Mouse (Mus musculus) intestine, postnatal 0 days (tissue): ENCODE results near the gene Fryl. TPM values are rescaled to one million over a fixed set of nuclear protein-coding genes. Genes with fewer than 3 reads are reported as not detected.

ENCODE experiments used
- ATAC-seq: fragments of 200-750 bp; cut with Nextera tagmentation; 2 replicates; pipeline ENCODE4 v1.8.0; 2017; ENCODE audit warnings: mild to moderate bottlenecking, moderate TSS enrichment, moderate library complexity
- H3K27ac ChIP-seq: fragments of 300-500 bp; sonication (generic); 2 replicates; pipeline ENCODE4 v1.5.1; 2014; ENCODE audit warnings: mild to moderate bottlenecking, low read depth, low read length, moderate library complexity
- H3K27me3 ChIP-seq: fragments of 300-500 bp; sonication (generic); replicated peaks from 2 replicates; pipeline ENCODE4 v1.6.1; 2014; ENCODE audit warnings: low read length, mixed read lengths; ENCODE audit not compliant: control insufficient read depth, insufficient read depth
- H3K36me3 ChIP-seq: fragments of 300-500 bp; sonication (generic); 2 replicates; pipeline ENCODE4 v1.6.1; 2014; ENCODE audit warnings: mild to moderate bottlenecking, moderate library complexity; ENCODE audit not compliant: control insufficient read depth, insufficient read depth
- H3K4me1 ChIP-seq: fragments of 300-500 bp; sonication (generic); replicated peaks from 2 replicates; pipeline ENCODE4 v1.6.1; 2014; ENCODE audit warnings: antibody characterized with exemption, low read length, mixed read lengths; ENCODE audit not compliant: control insufficient read depth, insufficient read depth
- H3K4me2 ChIP-seq: fragments of 300-500 bp; sonication (generic); replicated peaks from 2 replicates; pipeline ENCODE4 v1.6.1; 2014; ENCODE audit warnings: low read depth, mild to moderate bottlenecking, moderate library complexity
- H3K4me3 ChIP-seq: fragments of 300-500 bp; sonication (generic); 2 replicates; pipeline ENCODE4 v1.5.1; 2014; ENCODE audit warnings: low read depth, low read length
- H3K9ac ChIP-seq: fragments of 300-500 bp; sonication (generic); 2 replicates; pipeline ENCODE4 v1.6.1; 2014; ENCODE audit warnings: mild to moderate bottlenecking, low read depth, low read length
- H3K9me3 ChIP-seq: fragments of 300-500 bp; sonication (generic); 2 replicates; pipeline ENCODE4 v1.6.1; 2016; ENCODE audit warnings: mixed run types; ENCODE audit not compliant: control insufficient read depth
- CTCF ChIP-seq: sonication (generic); IDR thresholded peaks from 2 replicates; pipeline ENCODE4 v1.5.1; 2016; ENCODE audit warnings: low read depth, mild to moderate bottlenecking, control low read depth, antibody characterized with exemption, moderate library complexity
- WGBS: fragments of 180-500 bp; shearing (Covaris S2); extraction: QIAGEN DNeasy Blood & Tissue Kit; methylation state at CpG from one replicate; pipeline ENCODE4 v1.1.7; 2014; 5-methylcytosine and 5-hydroxymethylcytosine counted together
- polyA plus RNA-seq: library from polyadenylated mRNA; unstranded; fragments of >200 nt; fragmentation: Nextera tagmentation; extraction: Ambion mirVana; gene quantifications from 2 replicates; pipeline ENCODE4 v1.2.1, GENCODE M21; 2015

The Fryl gene
- polyA plus RNA-seq, 1 experiment from 2014 or later, result 28.2 TPM

GRCm38 (mm10) chr5:73230171-73230570 lies 26.2 kb downstream of the Fryl start:
- Histone ChIP-seq H3K9me3 (no peaks in the 10 kb centered on the region), H3K27ac (peak overlapping the region; percentile 35; the same call in 1 of the 2 replicates), H3K27me3 (no peaks in the 10 kb centered on the region), H3K4me3 (no peak overlapping the region), H3K4me2 (no peak overlapping the region), H3K4me1 (peaks cover 3% of the 10 kb centered on the region), H3K36me3 (no peaks in the 10 kb centered on the region), H3K9ac (no peak overlapping the region)
- 66% methylated on average over 4 of the region's 4 CpGs for WGBS
- no peak for TF ChIP-seq CTCF
- ATAC-seq, result no peak

DNA sequence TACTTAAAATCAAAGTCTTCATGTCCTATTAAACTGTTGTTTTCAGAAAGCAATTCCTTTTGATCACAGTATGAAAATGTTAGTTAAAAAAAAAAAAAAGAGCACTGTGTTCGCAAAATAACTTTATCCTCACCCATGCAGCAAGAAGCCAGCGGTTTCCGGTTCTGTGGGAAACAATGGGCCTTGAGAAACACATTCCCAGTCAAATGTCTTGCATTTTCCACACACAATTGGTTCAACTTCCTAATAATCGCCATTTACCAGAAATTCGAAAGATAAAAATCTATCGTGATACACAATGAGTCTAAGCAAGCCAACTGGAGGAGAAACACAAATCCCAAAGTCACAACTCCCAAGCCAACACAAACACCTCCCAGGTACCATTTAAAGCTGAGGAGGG lies 27.0 kb downstream of the Fryl start:
- Histone ChIP-seq H3K36me3 (no peaks in the 10 kb centered on the region), H3K4me1 (peaks cover 3% of the 10 kb centered on the region), H3K9ac (no peak overlapping the region), H3K4me2 (no peak overlapping the region), H3K9me3 (no peaks in the 10 kb centered on the region), H3K27me3 (no peaks in the 10 kb centered on the region), H3K4me3 (no peak overlapping the region), H3K27ac (0 out of 2 replicates have a peak overlapping the region, but pooled peaks have one; percentile 35)
- WGBS, result 76% methylated on average over 6 of the region's 6 CpGs
- TF ChIP-seq CTCF, result no peak
- ATAC-seq, result no peak

DNA sequence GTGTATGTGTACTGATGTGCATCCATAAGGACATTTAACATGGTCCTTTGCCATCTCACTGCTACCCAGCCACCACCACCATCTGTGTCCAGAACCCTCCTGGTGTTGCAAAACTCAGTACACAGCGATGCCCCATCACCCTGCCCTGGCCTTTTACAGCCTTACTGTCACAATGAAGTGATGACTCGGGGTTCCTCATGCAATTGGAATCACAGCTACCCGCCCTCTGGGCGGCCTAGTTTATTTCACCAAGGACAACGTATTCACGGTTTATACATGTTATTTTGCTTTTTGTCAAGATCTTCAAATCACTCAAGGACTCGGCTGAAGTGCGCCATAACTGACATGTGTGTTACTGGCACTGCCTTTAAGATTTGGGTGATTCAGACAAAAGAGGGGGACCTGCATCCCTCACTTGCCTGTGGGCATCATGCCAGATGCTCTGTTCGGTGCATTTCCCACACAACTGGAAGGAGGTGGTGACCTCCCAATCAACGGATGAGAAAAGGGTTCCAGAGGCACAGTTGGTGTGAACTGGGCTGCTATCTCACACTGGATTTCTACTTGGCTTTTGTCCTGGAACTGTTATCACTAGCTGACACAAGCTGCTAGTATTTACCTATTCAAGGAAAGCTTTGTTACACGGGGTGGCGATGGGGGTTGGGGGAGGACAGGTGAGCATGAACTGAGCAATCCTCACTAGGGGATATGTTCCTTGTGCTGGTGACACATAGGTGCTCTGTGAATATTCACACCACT lies 27.9 kb downstream of the Fryl start:
- H3K4me2 ChIP-seq, result no peak overlapping the region
- H3K4me3 ChIP-seq, result no peak overlapping the region
- ATAC-seq, result no peak
- peaks cover 3% of the 10 kb centered on the region for H3K4me1 ChIP-seq
- no peaks in the 10 kb centered on the region for H3K9me3 ChIP-seq
- H3K9ac ChIP-seq, result no peak overlapping the region
- no peaks in the 10 kb centered on the region for H3K27me3 ChIP-seq
- no peak overlapping the region for H3K27ac ChIP-seq
- TF ChIP-seq CTCF, result no peak
- no peaks in the 10 kb centered on the region for H3K36me3 ChIP-seq
- WGBS, result 65% methylated on average over 12 of the region's 12 CpGs

- H3K36me3 ChIP-seq, result no peaks in the 10 kb centered on the region
- 76% methylated on average over 11 of the region's 11 CpGs for WGBS
- no peak overlapping the region for H3K4me3 ChIP-seq
- no peaks in the 10 kb centered on the region for H3K9me3 ChIP-seq
- H3K4me1 ChIP-seq, result no peaks in the 10 kb centered on the region; the same call in none of the 2 replicates
- no peak for ATAC-seq
- H3K9ac ChIP-seq, result no peak overlapping the region
- no peak for TF ChIP-seq CTCF
- H3K4me2 ChIP-seq, result no peak overlapping the region
- no peak overlapping the region for H3K27ac ChIP-seq
- H3K27me3 ChIP-seq, result no peaks in the 10 kb centered on the region
These were observed 28.8 kb downstream of the Fryl start for GRCm38 (mm10) chr5:73227518-73228101.

DNA sequence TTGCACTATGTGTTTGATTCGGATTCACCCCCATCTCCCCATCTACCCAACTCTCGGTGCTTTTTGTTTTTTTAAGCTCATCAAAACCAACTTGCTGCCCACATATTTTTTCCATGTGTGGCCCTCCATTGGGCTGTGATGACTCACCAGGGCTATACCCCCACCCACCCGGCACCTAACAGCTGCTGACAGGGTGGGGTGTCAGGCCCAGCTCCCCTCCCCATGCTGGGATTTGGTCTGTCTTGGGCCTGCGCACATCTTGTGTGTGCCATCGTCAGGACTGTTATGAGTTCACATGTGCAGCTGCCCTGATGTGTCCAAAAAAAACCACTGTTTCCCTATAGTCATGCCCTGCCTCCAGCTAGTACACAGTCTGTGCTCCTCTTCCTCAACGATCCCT lies 33.4 kb downstream of the Fryl start:
- Histone ChIP-seq H3K9me3 (no peaks in the 10 kb centered on the region), H3K9ac (no peak overlapping the region), H3K27ac (no peak overlapping the region), H3K4me2 (no peak overlapping the region), H3K4me3 (no peak overlapping the region), H3K27me3 (no peaks in the 10 kb centered on the region), H3K4me1 (no peaks in the 10 kb centered on the region), H3K36me3 (0 out of 2 replicates have a peak, but pooled peaks cover 2% of the 10 kb centered on the region)
- no peak for TF ChIP-seq CTCF
- ATAC-seq, result no peak
- WGBS, result 77% methylated on average over 6 of the region's 6 CpGs

DNA sequence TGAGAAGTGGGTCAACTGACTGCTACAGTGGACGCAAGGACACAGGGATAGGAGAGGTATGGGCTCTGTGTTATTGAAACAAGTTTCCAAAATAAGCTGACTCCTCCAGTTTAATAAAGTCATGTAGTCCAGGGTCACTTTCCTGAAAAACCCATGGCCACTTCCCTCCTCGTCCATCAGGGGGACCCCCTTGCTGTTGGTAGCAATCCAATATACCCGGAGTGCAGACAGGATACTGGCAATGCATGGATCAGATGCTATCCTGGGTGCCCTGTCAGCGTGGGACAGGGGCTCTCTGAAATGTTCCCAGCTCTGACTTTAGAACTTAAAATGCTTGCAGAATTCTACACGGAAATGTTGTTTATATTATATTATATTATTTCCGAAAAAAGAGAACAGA lies 34.0 kb downstream of the Fryl start:
- Histone ChIP-seq H3K27ac (no peak overlapping the region), H3K36me3 (peaks cover 6% of the 10 kb centered on the region; the same call in 1 of the 2 replicates), H3K4me1 (no peaks in the 10 kb centered on the region), H3K27me3 (no peaks in the 10 kb centered on the region), H3K9me3 (no peaks in the 10 kb centered on the region), H3K4me2 (no peak overlapping the region), H3K4me3 (no peak overlapping the region), H3K9ac (no peak overlapping the region)
- peak; percentile 65 for TF ChIP-seq CTCF
- ATAC-seq, result no peak
- 49% methylated on average over 6 of the region's 6 CpGs for WGBS
